Mouse (Mus musculus): ENCODE measurements around the gene Emp3.

DNA sequence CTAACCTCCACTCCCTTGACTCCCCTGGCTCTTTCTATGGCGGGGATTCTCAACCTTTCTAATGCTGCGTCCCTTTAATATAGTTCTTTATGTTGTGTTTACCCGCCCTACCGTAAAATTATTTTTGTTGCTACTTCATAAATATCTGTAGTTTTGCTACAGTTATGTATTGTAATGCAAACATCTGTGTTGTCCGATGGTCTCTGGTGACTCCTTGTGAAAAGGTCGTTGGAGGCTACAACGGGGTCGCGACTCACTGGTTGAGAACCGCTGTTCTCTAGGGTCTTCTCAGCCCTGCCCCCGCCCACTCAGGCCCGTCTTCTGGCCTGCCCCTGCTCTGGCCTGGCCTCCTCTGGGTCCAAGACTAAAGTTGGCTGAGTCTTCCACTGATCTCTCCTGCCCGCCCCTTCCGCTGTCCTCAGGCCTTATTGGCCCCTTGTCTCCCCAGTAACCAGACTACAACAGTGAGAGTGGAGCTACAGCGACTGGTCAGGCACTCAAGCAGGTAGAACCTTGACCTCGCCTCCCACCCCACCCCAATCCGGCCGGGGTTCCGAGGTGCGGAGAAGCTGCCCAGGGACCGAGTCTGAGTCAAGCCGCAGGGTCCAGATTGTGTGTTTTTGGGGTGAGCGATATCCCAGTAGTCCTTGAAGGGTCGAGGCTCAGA is 2.7 kb upstream of the Emp3 start, which contains the start of gene Ccdc114:
- TF ChIP-seq CTCF (IDR thresholded peaks at IDR 0.05; ENCODE audit: low read depth): no peak
- no peak for TF ChIP-seq EP300 (IDR thresholded peaks at IDR 0.05; ENCODE audit: low read depth)

All from liver, postnatal 0 days (tissue).